Mouse (Mus musculus) C2C12 (cell line): ENCODE results near the gene Ggcx. TPM values are rescaled to one million over a fixed set of nuclear protein-coding genes. Genes with fewer than 3 reads are reported as not detected.

Source experiments
- H3K27me3 ChIP-seq: one replicate; pipeline ENCODE4 v1.6.1; 2011; ENCODE audit not compliant: control insufficient read depth, insufficient read depth, insufficient read length
- H3K36me3 ChIP-seq: one replicate; pipeline ENCODE4 v1.6.1; 2011; ENCODE audit not compliant: control insufficient read depth, insufficient read depth
- H3K4me3 ChIP-seq: one replicate; pipeline ENCODE4 v1.5.1; 2011; ENCODE audit warnings: mild to moderate bottlenecking, control low read depth; ENCODE audit not compliant: poor library complexity, insufficient read depth, severe bottlenecking
- H3K79me2 ChIP-seq: one replicate; pipeline ENCODE4 v1.6.1; 2011; ENCODE audit not compliant: control insufficient read depth, insufficient read depth
- H3K79me3 ChIP-seq: one replicate; pipeline ENCODE4 v1.6.1; 2011; ENCODE audit warnings: low read depth, control low read depth
- H3ac ChIP-seq: one replicate; pipeline ENCODE3; 2011; ENCODE audit warnings: low read depth; ENCODE audit not compliant: control insufficient read depth, insufficient read length
- CEBPB ChIP-seq: IDR thresholded peaks from one replicate; pipeline ENCODE4 v1.6.1; 2011; ENCODE audit warnings: low read depth, mild to moderate bottlenecking, control low read depth, moderate library complexity
- CTCF ChIP-seq: IDR thresholded peaks from one replicate; pipeline ENCODE4 v1.5.1; 2011; ENCODE audit not compliant: control insufficient read depth, insufficient read depth, insufficient read length
- FOSL1 ChIP-seq: IDR thresholded peaks from one replicate; pipeline ENCODE4 v1.8.0; 2011; ENCODE audit warnings: mild to moderate bottlenecking, low read length; ENCODE audit not compliant: poor library complexity, insufficient read depth, severe bottlenecking
- MAX ChIP-seq: IDR thresholded peaks from one replicate; pipeline ENCODE4 v1.6.1; 2011; ENCODE audit warnings: mild to moderate bottlenecking, control low read depth
- MYOD1 ChIP-seq: IDR thresholded peaks from one replicate; pipeline ENCODE4 v1.6.1; 2011; ENCODE audit warnings: low read depth; ENCODE audit not compliant: control insufficient read depth, insufficient read length
- MYOG ChIP-seq: IDR thresholded peaks from one replicate; pipeline ENCODE4 v1.6.1; 2011; ENCODE audit not compliant: control insufficient read depth, insufficient read length; ENCODE audit errors: extremely low read depth
- USF1 ChIP-seq: IDR thresholded peaks from one replicate; pipeline ENCODE4 v1.6.1; 2011; ENCODE audit warnings: low read depth, mild to moderate bottlenecking, control low read depth, moderate library complexity
- polyA plus RNA-seq: library from polyadenylated mRNA; unstranded; fragments of >200 nt; fragmentation: generic; extraction: Trizol; gene quantifications from one replicate; pipeline ENCODE4 v1.2.1, GENCODE M21; 2012; ENCODE audit warnings: missing spikeins

Gene Ggcx
- polyA plus RNA-seq, 1 experiment, result 12.2 TPM

GRCm38 (mm10) chr6:72383952-72384351 is 30.2 kb upstream of the Ggcx start:
- H3K79me3 ChIP-seq, result no peaks in the 10 kb centered on the region
- H3K36me3 ChIP-seq, result peaks cover 3% of the 10 kb centered on the region
- no peak overlapping the region for H3K4me3 ChIP-seq
- H3ac ChIP-seq, result no peak overlapping the region
- TF ChIP-seq MAX, result no peak
- TF ChIP-seq MYOD1, result no peak
- no peaks in the 10 kb centered on the region for H3K27me3 ChIP-seq
- peaks cover 13% of the 10 kb centered on the region for H3K79me2 ChIP-seq

GRCm38 (mm10) chr6:72385258-72385657 is 28.9 kb upstream of the Ggcx start:
- H3ac ChIP-seq, result no peak overlapping the region
- H3K79me3 ChIP-seq, result no peaks in the 10 kb centered on the region
- no peaks in the 10 kb centered on the region for H3K27me3 ChIP-seq
- peaks cover 3% of the 10 kb centered on the region for H3K36me3 ChIP-seq
- peaks cover 15% of the 10 kb centered on the region for H3K79me2 ChIP-seq
- H3K4me3 ChIP-seq, result no peak overlapping the region
- TF ChIP-seq MAX (no peak), FOSL1 (no peak), CTCF (no peak), CEBPB (no peak), MYOG (no peak), USF1 (no peak), MYOD1 (no peak)

- TF ChIP-seq CTCF (no peak), CEBPB (no peak), MYOD1 (no peak), USF1 (no peak), FOSL1 (no peak), MYOG (no peak), MAX (no peak)
- H3K4me3 ChIP-seq, result no peak overlapping the region
- peaks cover 3% of the 10 kb centered on the region for H3K36me3 ChIP-seq
- no peaks in the 10 kb centered on the region for H3K27me3 ChIP-seq
- no peaks in the 10 kb centered on the region for H3K79me3 ChIP-seq
- H3K79me2 ChIP-seq, result peaks cover 15% of the 10 kb centered on the region
- no peak overlapping the region for H3ac ChIP-seq
Observed at GRCm38 (mm10) chr6:72386561-72386960, 27.5 kb upstream of the Ggcx start.

GRCm38 (mm10) chr6:72387816-72388215 is 26.3 kb upstream of the Ggcx start:
- H3K79me2 ChIP-seq, result peaks cover 15% of the 10 kb centered on the region
- TF ChIP-seq CTCF (no peak), MYOD1 (no peak), MAX (no peak), MYOG (no peak), CEBPB (no peak), USF1 (no peak), FOSL1 (no peak)
- H3ac ChIP-seq, result no peak overlapping the region
- H3K4me3 ChIP-seq, result no peak overlapping the region
- no peaks in the 10 kb centered on the region for H3K27me3 ChIP-seq
- peaks cover 3% of the 10 kb centered on the region for H3K36me3 ChIP-seq
- no peaks in the 10 kb centered on the region for H3K79me3 ChIP-seq

GRCm38 (mm10) chr6:72388266-72388665 is 25.8 kb upstream of the Ggcx start:
- no peak overlapping the region for H3ac ChIP-seq
- H3K79me2 ChIP-seq, result peaks cover 15% of the 10 kb centered on the region
- peaks cover 3% of the 10 kb centered on the region for H3K36me3 ChIP-seq
- no peak overlapping the region for H3K4me3 ChIP-seq
- no peak for TF ChIP-seq CEBPB
- TF ChIP-seq MYOG, result no peak
- no peak for TF ChIP-seq FOSL1
- TF ChIP-seq USF1, result no peak
- TF ChIP-seq MYOD1, result no peak
- TF ChIP-seq MAX, result no peak
- no peak for TF ChIP-seq CTCF
- no peaks in the 10 kb centered on the region for H3K27me3 ChIP-seq
- H3K79me3 ChIP-seq, result no peaks in the 10 kb centered on the region

GRCm38 (mm10) chr6:72388791-72389329 is 25.2 kb upstream of the Ggcx start:
- peaks cover 15% of the 10 kb centered on the region for H3K79me2 ChIP-seq
- peaks cover 3% of the 10 kb centered on the region for H3K36me3 ChIP-seq
- H3K79me3 ChIP-seq, result no peaks in the 10 kb centered on the region
- H3K4me3 ChIP-seq, result no peak overlapping the region
- H3ac ChIP-seq, result no peak overlapping the region
- TF ChIP-seq CEBPB (no peak), CTCF (no peak), MAX (no peak), FOSL1 (no peak), USF1 (no peak), MYOD1 (no peak), MYOG (no peak)
- no peaks in the 10 kb centered on the region for H3K27me3 ChIP-seq
